Mouse (Mus musculus): Measurements from ENCODE around the gene Kazald1.

GRCm38 (mm10) chr19:45032570-45033332, 42.3 kb upstream of the Kazald1 start:
- TF ChIP-seq CTCF (IDR thresholded peaks at IDR 0.05; ENCODE audit: low read depth) (peak; percentile 72), EP300 (optimal IDR thresholded peaks at IDR 0.05) (no peak)

Measured in stomach, postnatal 0 days (tissue).